Mouse (Mus musculus) stomach, embryonic 14.5 days (tissue): ENCODE data around the gene Tent4a. TPM values are rescaled to one million over a fixed set of nuclear protein-coding genes. Genes with fewer than 3 reads are reported as not detected.
A peak's percentile ranks its signal among the peaks of the same experiment; 100 is the strongest.

Experiments used
- ATAC-seq: fragments of 200-750 bp; cut with Nextera tagmentation; 2 replicates; pipeline ENCODE4 v1.8.0; 2017; ENCODE audit warnings: low read depth, moderate TSS enrichment; ENCODE audit not compliant: insufficient number of reproducible peaks, insufficient read depth, low FRiP score
- H3K27ac ChIP-seq: fragments of 300-500 bp; sonication (generic); 2 replicates; pipeline ENCODE4 v1.5.1; 2014; ENCODE audit warnings: mild to moderate bottlenecking, low read length, moderate library complexity, mixed read lengths
- H3K27me3 ChIP-seq: fragments of 300-500 bp; sonication (generic); 2 replicates; pipeline ENCODE4 v1.6.1; 2014; ENCODE audit warnings: low read length, control low read depth, mixed read lengths; ENCODE audit not compliant: control insufficient read depth, insufficient read depth
- H3K36me3 ChIP-seq: fragments of 300-500 bp; sonication (generic); 2 replicates; pipeline ENCODE4 v1.6.1; 2014; ENCODE audit warnings: mild to moderate bottlenecking, control low read depth, low read length, moderate library complexity, mixed read lengths; ENCODE audit not compliant: control insufficient read depth, insufficient read depth
- H3K4me1 ChIP-seq: fragments of 300-500 bp; sonication (generic); 2 replicates; pipeline ENCODE4 v1.6.1; 2014; ENCODE audit warnings: low read length, control low read depth, mixed read lengths; ENCODE audit not compliant: control insufficient read depth, insufficient read depth
- H3K4me2 ChIP-seq: fragments of 300-500 bp; sonication (generic); replicated peaks from 2 replicates; pipeline ENCODE4 v1.6.1; 2014; ENCODE audit warnings: low read depth, low read length, control low read depth
- H3K4me3 ChIP-seq: fragments of 300-500 bp; sonication (generic); 2 replicates; pipeline ENCODE4 v1.5.1; 2014; ENCODE audit warnings: low read depth, low read length, control low read depth
- H3K9ac ChIP-seq: fragments of 300-500 bp; sonication (generic); replicated peaks from 2 replicates; pipeline ENCODE4 v1.6.1; 2014; ENCODE audit warnings: low read depth, mild to moderate bottlenecking, control low read depth, low read length, moderate library complexity, mixed read lengths
- H3K9me3 ChIP-seq: fragments of 300-500 bp; sonication (generic); 2 replicates; pipeline ENCODE4 v1.6.1; 2016; ENCODE audit warnings: low read depth, low read length, control low read depth; ENCODE audit not compliant: control insufficient read depth
- WGBS: fragments of 180-500 bp; shearing (Covaris S2); extraction: QIAGEN DNeasy Blood & Tissue Kit; methylation state at CpG from one replicate; pipeline ENCODE4 v1.1.7; 2014; 5-methylcytosine and 5-hydroxymethylcytosine counted together
- polyA plus RNA-seq: library from polyadenylated mRNA; unstranded; fragments of >200 nt; fragmentation: Nextera tagmentation; extraction: Ambion mirVana; gene quantifications from 2 replicates; pipeline ENCODE4 v1.2.1, GENCODE M21; 2014

Tent4a gene
- polyA plus RNA-seq, 1 experiment from 2014 or later, result 8.8 TPM

- H3K4me2 ChIP-seq, result no peak overlapping the region
- 91% methylated on average over 14 of the region's 14 CpGs for WGBS
- H3K27me3 ChIP-seq, result no peaks in the 10 kb centered on the region
- H3K4me1 ChIP-seq, result no peaks in the 10 kb centered on the region
- no peaks in the 10 kb centered on the region for H3K9me3 ChIP-seq
- no peak overlapping the region for H3K27ac ChIP-seq
- no peak overlapping the region for H3K4me3 ChIP-seq
- no peak overlapping the region for H3K9ac ChIP-seq
- ATAC-seq, result no peak
- peaks cover 93% of the 10 kb centered on the region for H3K36me3 ChIP-seq
These were observed 32.2 kb downstream of the Tent4a start for GRCm38 (mm10) chr13:69502157-69502750.

GRCm38 (mm10) chr13:69498276-69498675 is 36.1 kb downstream of the Tent4a start:
- Histone ChIP-seq H3K9ac (no peak overlapping the region), H3K9me3 (no peaks in the 10 kb centered on the region), H3K27me3 (no peaks in the 10 kb centered on the region), H3K27ac (no peak overlapping the region), H3K4me3 (no peak overlapping the region), H3K36me3 (peaks cover 60% of the 10 kb centered on the region), H3K4me1 (no peaks in the 10 kb centered on the region), H3K4me2 (no peak overlapping the region)
- WGBS, result 78% methylated on average over 5 of the region's 5 CpGs
- ATAC-seq, result no peak

GRCm38 (mm10) chr13:69492876-69493463 is 41.4 kb downstream of the Tent4a start:
- 31% methylated on average over 7 of the region's 7 CpGs for WGBS
- no peak for ATAC-seq
- no peak overlapping the region for H3K4me2 ChIP-seq

GRCm38 (mm10) chr13:69489777-69490176 is 44.6 kb downstream of the Tent4a start:
- H3K27me3 ChIP-seq, result peaks cover 4% of the 10 kb centered on the region; the same call in 1 of the 2 replicates
- no peak for ATAC-seq
- H3K4me3 ChIP-seq, result no peak overlapping the region
- H3K27ac ChIP-seq, result no peak overlapping the region
- no peaks in the 10 kb centered on the region for H3K36me3 ChIP-seq
- no peak overlapping the region for H3K4me2 ChIP-seq
- no peak overlapping the region for H3K9ac ChIP-seq
- H3K9me3 ChIP-seq, result no peaks in the 10 kb centered on the region
- WGBS, result 68% methylated on average over 9 of the region's 9 CpGs
- 0 out of 2 replicates have a peak, but pooled peaks cover 3% of the 10 kb centered on the region for H3K4me1 ChIP-seq

More at GRCm38 (mm10) chr13:69492876-69493463, 41.4 kb downstream of the Tent4a start:
- Histone ChIP-seq H3K9me3 (no peaks in the 10 kb centered on the region), H3K36me3 (peaks cover 9% of the 10 kb centered on the region), H3K27me3 (peaks cover 4% of the 10 kb centered on the region; the same call in 1 of the 2 replicates), H3K9ac (no peak overlapping the region), H3K4me3 (no peak overlapping the region), H3K27ac (no peak overlapping the region), H3K4me1 (0 out of 2 replicates have a peak, but pooled peaks cover 3% of the 10 kb centered on the region)

- Histone ChIP-seq H3K4me3 (no peak overlapping the region), H3K27me3 (peaks cover 4% of the 10 kb centered on the region; the same call in 1 of the 2 replicates), H3K36me3 (no peaks in the 10 kb centered on the region), H3K4me1 (0 out of 2 replicates have a peak, but pooled peaks cover 3% of the 10 kb centered on the region), H3K9me3 (no peaks in the 10 kb centered on the region), H3K9ac (no peak overlapping the region), H3K27ac (no peak overlapping the region), H3K4me2 (no peak overlapping the region; the same call in 1 of the 2 replicates)
- no peak for ATAC-seq
- WGBS, result 31% methylated on average over 13 of the region's 13 CpGs
These were observed 45.7 kb downstream of the Tent4a start for GRCm38 (mm10) chr13:69488565-69489255.

GRCm38 (mm10) chr13:69487611-69488275 is 46.7 kb downstream of the Tent4a start:
- peak overlapping the region; percentile 43 for H3K4me2 ChIP-seq
- WGBS, result under 1% methylated on average over 26 of the region's 26 CpGs
- H3K9me3 ChIP-seq, result no peaks in the 10 kb centered on the region
- H3K27ac ChIP-seq, result no peak overlapping the region
- 0 out of 2 replicates have a peak overlapping the region, but pooled peaks have one; percentile 12 for H3K4me3 ChIP-seq
- H3K4me1 ChIP-seq, result 0 out of 2 replicates have a peak, but pooled peaks cover 3% of the 10 kb centered on the region
- ATAC-seq, result no peak
- peaks cover 4% of the 10 kb centered on the region; the same call in 1 of the 2 replicates for H3K27me3 ChIP-seq
- no peaks in the 10 kb centered on the region for H3K36me3 ChIP-seq
- H3K9ac ChIP-seq, result no peak overlapping the region

- Histone ChIP-seq H3K4me2 (no peak overlapping the region), H3K4me3 (no peak overlapping the region), H3K9me3 (no peaks in the 10 kb centered on the region), H3K4me1 (0 out of 2 replicates have a peak, but pooled peaks cover 3% of the 10 kb centered on the region), H3K27me3 (peaks cover 4% of the 10 kb centered on the region; the same call in 1 of the 2 replicates), H3K9ac (no peak overlapping the region), H3K27ac (no peak overlapping the region), H3K36me3 (no peaks in the 10 kb centered on the region)
- ATAC-seq, result no peak
- 79% methylated on average over 7 of the region's 7 CpGs for WGBS
These were observed 47.3 kb downstream of the Tent4a start for GRCm38 (mm10) chr13:69487108-69487507.

- Histone ChIP-seq H3K9me3 (no peaks in the 10 kb centered on the region), H3K36me3 (no peaks in the 10 kb centered on the region), H3K9ac (no peak overlapping the region), H3K27me3 (peaks cover 4% of the 10 kb centered on the region; the same call in 1 of the 2 replicates), H3K27ac (no peak overlapping the region), H3K4me2 (no peak overlapping the region), H3K4me1 (peaks cover 6% of the 10 kb centered on the region; the same call in 1 of the 2 replicates), H3K4me3 (no peak overlapping the region)
- 74% methylated on average over 7 of the region's 7 CpGs for WGBS
- no peak for ATAC-seq
These were observed 48.6 kb downstream of the Tent4a start for GRCm38 (mm10) chr13:69485833-69486232.
